Mouse (Mus musculus) G1E (cell line): ENCODE measurements around the gene Dbil5. TPM values are rescaled to one million over a fixed set of nuclear protein-coding genes. Genes with fewer than 3 reads are reported as not detected.

Experiments
- ATAC-seq: 2 replicates; pipeline ENCODE4 v1.8.0; 2016; ENCODE audit warnings: mild to moderate bottlenecking; ENCODE audit not compliant: insufficient number of reproducible peaks, poor library complexity, low FRiP score, severe bottlenecking; ENCODE audit errors: extremely low read depth
- DNase-seq: peaks from one replicate; pipeline ENCODE4 v3.0.0; 2012; ENCODE audit warnings: low spot score
- H3K27me3 ChIP-seq: 2 replicates; pipeline ENCODE4 v1.6.1; 2012; ENCODE audit warnings: mild to moderate bottlenecking, low read length, inconsistent platforms; ENCODE audit not compliant: insufficient read depth
- H3K36me3 ChIP-seq: replicated peaks from 2 replicates; pipeline ENCODE3; 2012; ENCODE audit warnings: mild to moderate bottlenecking, inconsistent platforms
- H3K4me1 ChIP-seq: 2 replicates; pipeline ENCODE4 v1.6.1; 2012; ENCODE audit warnings: low read depth, low read length, inconsistent platforms, mixed read lengths; ENCODE audit not compliant: insufficient read depth
- H3K4me3 ChIP-seq: 2 replicates; pipeline ENCODE4 v1.5.1; 2012; ENCODE audit warnings: low read depth, mild to moderate bottlenecking, inconsistent platforms, low read length, moderate library complexity, mixed read lengths
- H3K9me3 ChIP-seq: replicated peaks from 2 replicates; pipeline ENCODE4 v1.6.1; 2012; ENCODE audit warnings: inconsistent platforms
- CTCF ChIP-seq: IDR thresholded peaks from 2 replicates; pipeline ENCODE4 v1.5.1; 2012; ENCODE audit warnings: low read depth, low read length, inconsistent platforms, mixed read lengths
- GATA1 ChIP-seq: IDR thresholded peaks from 2 replicates; pipeline ENCODE4 v1.6.1; 2012; ENCODE audit warnings: borderline replicate concordance, low read length, inconsistent platforms, mixed read lengths
- GATA2 ChIP-seq: IDR thresholded peaks from 2 replicates; pipeline ENCODE4 v1.6.1; 2012; ENCODE audit warnings: low read depth, low read length, inconsistent platforms, borderline replicate concordance
- POLR2AphosphoS5 ChIP-seq: IDR thresholded peaks from 2 replicates; pipeline ENCODE4 v1.6.1; 2012; ENCODE audit warnings: low read depth, low read length, inconsistent platforms; ENCODE audit not compliant: insufficient replicate concordance
- TAL1 ChIP-seq: conservative IDR thresholded peaks from 2 replicates; pipeline ENCODE4 v1.6.1; 2012; ENCODE audit warnings: low read depth, low read length, inconsistent platforms, mixed read lengths
- polyA plus RNA-seq: library from polyadenylated mRNA; stranded (reverse); fragments of >175 nt; gene quantifications from 2 replicates; pipeline ENCODE4 v1.2.3, GENCODE M21; 2012
- total RNA-seq, 2 experiments: library from RNA; stranded (forward) in 1 of 2; stranded (reverse) in 1 of 2; fragments of 200-1000 nt in 1 of 2; fragments of >200 nt in 1 of 2; fragmentation: Nextera tagmentation in 1 of 2; gene quantifications; 2 replicates each; pipeline ENCODE4 v1.2.3; 2014 to 2017

Gene Dbil5
- total and polyA plus RNA-seq, 3 experiments = 0.16 to 3.4 TPM; not detected in 1

DNA sequence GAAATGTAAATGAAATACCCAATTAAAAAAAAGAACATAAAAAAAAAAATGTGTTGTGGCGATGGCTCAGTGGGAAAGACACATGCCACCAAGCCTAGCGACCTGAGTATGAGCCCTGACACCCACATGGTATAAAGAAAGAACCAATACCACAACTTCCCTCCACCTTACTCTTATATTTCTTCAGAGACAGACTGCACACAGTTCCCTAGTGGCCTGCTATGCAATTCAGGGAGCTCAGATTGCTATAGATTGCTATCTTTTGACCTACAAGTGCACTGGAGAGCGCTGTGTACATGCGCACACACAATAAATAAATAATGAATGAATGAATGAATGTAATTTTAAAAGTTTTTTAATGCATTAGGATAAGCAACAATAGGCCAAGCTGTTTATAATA, 33.7 kb upstream of the Dbil5 start:
- no peak for ATAC-seq
- H3K9me3 ChIP-seq = no peaks in the 10 kb centered on the region

DNA sequence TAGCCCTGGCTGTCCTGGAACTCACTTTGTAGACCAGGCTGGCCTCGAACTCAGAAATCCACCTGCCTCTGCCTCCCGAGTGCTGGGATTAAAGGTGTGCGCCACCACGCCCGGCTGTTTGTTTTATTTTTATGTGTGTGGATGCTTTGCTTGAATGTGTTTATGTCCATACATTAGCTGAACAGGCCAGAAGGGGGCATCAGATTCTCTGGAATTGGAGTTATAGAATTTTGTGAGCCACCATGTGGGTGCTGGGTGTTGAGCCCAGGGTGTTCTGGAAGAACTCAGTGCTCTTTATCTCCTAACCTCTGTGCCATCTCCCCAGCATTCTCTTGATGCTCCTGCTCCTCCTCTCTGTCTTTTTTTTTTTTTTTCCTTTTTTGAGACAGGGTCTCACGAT, 30.5 kb upstream of the Dbil5 start:
- H3K4me1 ChIP-seq = no peaks in the 10 kb centered on the region; the same call in 1 of the 2 replicates
- DNase-seq (no peak), ATAC-seq (no peak)
- H3K9me3 ChIP-seq = no peaks in the 10 kb centered on the region
- H3K36me3 ChIP-seq = peaks cover 29% of the 10 kb centered on the region
- no peak overlapping the region for H3K4me3 ChIP-seq
- H3K27me3 ChIP-seq = no peaks in the 10 kb centered on the region
- TF ChIP-seq GATA1 = no peak
- TF ChIP-seq CTCF = no peak
- TF ChIP-seq TAL1 = no peak
- no peak for TF ChIP-seq GATA2
- no peak for TF ChIP-seq POLR2AphosphoS5

More for the DNA sequence above, 33.7 kb upstream of the Dbil5 start:
- H3K4me1 ChIP-seq = peaks cover 11% of the 10 kb centered on the region
- no peak for DNase-seq
- H3K36me3 ChIP-seq = peaks cover 37% of the 10 kb centered on the region
- H3K4me3 ChIP-seq = no peak overlapping the region
- TF ChIP-seq CTCF = no peak
- no peak for TF ChIP-seq TAL1
- TF ChIP-seq GATA2 = no peak
- no peak for TF ChIP-seq POLR2AphosphoS5
- no peak for TF ChIP-seq GATA1
- no peaks in the 10 kb centered on the region for H3K27me3 ChIP-seq

DNA sequence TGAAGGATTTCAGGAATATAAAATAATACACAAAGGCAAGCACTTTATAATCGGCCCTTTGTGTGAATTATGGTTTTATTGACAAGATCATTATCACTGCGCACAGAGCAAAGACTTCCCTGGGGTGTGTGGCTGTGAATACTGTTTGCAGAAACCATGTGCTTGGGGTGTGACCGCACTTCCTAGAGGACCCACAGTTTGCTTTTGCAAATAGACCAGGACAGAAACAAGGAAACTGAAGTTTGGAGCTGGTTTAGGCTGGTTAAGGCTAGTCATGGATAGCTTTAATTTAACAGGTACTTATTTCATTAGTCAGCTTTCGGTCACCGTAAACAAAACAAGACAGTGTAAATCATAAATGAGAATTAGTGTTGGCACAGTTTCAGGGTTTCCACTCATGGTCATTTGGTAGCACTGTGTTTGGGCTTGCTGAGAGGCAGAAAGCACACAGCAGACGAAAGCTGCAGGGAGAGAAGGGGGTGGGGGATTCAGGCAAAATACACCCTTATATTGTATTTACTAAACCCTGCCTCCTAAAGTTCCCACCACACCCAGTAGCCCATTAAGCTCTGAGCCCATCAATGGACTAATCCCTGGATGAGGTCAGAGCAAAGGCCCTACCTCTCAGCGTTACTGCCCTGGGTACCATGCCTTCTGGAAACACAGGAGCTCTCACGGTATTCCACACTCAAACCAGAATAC, 21.0 kb upstream of the Dbil5 start:
- Histone ChIP-seq H3K36me3 (no peaks in the 10 kb centered on the region), H3K27me3 (0 out of 2 replicates have a peak, but pooled peaks cover 5% of the 10 kb centered on the region), H3K4me3 (no peak overlapping the region), H3K4me1 (peaks cover 15% of the 10 kb centered on the region), H3K9me3 (no peaks in the 10 kb centered on the region)
- DNase-seq = no peak
- no peak for TF ChIP-seq CTCF
- TF ChIP-seq TAL1 = no peak
- no peak for TF ChIP-seq POLR2AphosphoS5
- no peak for TF ChIP-seq GATA1
- TF ChIP-seq GATA2 = no peak
- no peak for ATAC-seq

DNA sequence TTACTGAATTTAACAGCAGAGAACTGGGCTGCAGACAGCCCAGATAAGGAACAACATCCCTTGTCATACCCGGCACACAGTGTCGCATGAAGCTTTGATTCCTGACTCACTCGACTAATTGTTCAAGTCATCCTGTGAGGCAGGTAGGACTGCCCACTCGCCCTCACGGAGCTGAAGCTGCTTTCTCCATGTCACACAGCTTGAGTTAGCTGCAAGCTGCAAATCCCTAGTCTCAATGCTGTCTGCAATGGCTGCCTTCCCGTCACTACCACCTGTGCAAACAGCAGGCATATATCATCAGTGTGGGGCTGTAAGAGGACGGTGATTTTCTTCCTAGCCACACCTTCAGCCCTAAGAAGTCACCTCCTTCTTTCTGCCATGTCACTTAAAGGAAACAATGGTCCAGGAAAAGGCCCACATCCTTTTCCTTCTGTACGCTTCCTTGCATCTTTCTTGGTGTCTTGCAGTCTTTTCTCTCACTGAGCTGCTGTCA, 20.4 kb upstream of the Dbil5 start:
- H3K36me3 ChIP-seq = no peaks in the 10 kb centered on the region
- H3K27me3 ChIP-seq = 0 out of 2 replicates have a peak, but pooled peaks cover 5% of the 10 kb centered on the region
- ATAC-seq (no peak), DNase-seq (no peak)
- peaks cover 20% of the 10 kb centered on the region for H3K4me1 ChIP-seq
- no peaks in the 10 kb centered on the region for H3K9me3 ChIP-seq
- TF ChIP-seq GATA2 = no peak
- TF ChIP-seq POLR2AphosphoS5 = no peak
- H3K4me3 ChIP-seq = no peak overlapping the region

DNA sequence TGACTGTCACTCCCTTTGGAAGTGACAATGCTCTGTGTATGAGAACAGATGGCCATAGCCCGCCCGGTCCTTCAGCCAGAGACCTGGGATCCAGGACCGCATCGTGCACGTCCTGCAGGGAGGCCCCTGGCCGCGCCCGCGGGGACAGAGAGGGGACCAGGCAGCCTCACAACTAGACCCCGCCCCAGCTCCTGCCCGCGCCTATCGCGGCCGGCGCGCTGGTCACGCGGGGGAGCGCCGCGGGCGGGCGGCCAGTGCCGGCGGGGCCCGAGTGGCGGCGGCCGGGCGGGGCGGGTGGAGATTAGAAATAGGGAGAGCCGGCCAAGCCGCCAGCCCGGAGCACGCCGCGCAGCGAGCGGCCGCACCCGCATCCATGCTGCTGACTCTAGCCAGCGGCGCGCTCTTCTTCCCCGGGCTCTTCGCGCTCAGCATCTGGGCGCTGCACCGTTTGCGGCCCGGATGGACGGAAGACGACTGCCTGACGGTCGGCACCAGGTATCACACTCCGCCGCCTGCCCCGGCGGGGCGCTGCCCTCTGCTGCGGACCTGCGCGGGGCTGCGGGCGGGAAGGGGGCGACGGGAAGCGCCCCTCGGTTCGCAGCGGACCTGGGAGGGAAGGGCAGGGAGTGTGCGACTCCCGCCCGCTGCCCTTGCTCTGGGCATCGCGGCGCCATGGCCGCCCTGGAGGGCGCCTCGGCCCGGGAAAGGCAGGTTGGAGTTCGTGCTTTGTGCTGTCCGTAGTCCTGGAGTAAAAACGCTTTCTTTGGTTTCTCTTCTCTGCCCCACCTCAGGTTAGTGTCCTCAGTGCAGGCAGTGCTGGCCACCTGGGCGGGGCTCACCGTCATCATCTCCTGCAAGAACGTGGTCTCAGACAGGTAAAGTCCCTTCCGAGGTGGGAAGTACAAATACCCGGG, 15.4 kb upstream of the Dbil5 start:
- H3K4me3 ChIP-seq = peak overlapping the region; percentile 93
- peaks cover 34% of the 10 kb centered on the region for H3K36me3 ChIP-seq
- no peaks in the 10 kb centered on the region for H3K9me3 ChIP-seq
- H3K4me1 ChIP-seq = peaks cover 24% of the 10 kb centered on the region
- peak; percentile 63 for ATAC-seq
- TF ChIP-seq GATA1 = no peak
- no peak for TF ChIP-seq TAL1
- TF ChIP-seq GATA2 = no peak
- no peak for TF ChIP-seq POLR2AphosphoS5
- TF ChIP-seq CTCF = no peak
- DNase-seq = peak; percentile 93
- 0 out of 2 replicates have a peak, but pooled peaks cover 5% of the 10 kb centered on the region for H3K27me3 ChIP-seq

DNA sequence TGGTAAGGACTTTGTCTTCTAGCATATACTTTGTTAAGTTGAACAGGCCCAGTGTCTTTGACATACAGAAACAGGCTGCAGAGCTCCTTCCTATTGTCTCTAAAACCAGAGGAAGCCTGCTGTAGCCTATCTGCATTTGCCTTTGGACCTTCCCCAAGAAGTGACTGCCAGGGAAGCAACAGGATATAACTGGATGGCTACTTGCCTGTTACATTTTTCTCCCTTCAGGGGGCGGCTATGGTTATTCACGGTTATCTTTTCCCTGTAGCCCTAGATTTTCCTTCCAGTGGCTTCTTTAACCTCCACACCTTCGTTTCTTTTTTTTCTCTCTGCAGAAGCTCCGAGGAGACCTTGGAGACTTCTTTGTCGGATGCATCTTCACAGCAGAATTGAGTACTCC, 10.6 kb upstream of the Dbil5 start:
- Histone ChIP-seq H3K4me1 (peaks cover 27% of the 10 kb centered on the region), H3K9me3 (no peaks in the 10 kb centered on the region), H3K27me3 (no peaks in the 10 kb centered on the region), H3K36me3 (peaks cover 77% of the 10 kb centered on the region), H3K4me3 (no peak overlapping the region)
- TF ChIP-seq CTCF (no peak), POLR2AphosphoS5 (no peak), TAL1 (no peak), GATA2 (no peak), GATA1 (no peak)
- DNase-seq = no peak
- no peak for ATAC-seq
